Mouse (Mus musculus) lung, postnatal 0 days (tissue): ENCODE results near the gene Adam12. TPM values are rescaled to one million over a fixed set of nuclear protein-coding genes. Genes with fewer than 3 reads are reported as not detected.

Source experiments
- ATAC-seq: fragments of 200-750 bp; cut with Nextera tagmentation; 2 replicates; pipeline ENCODE4 v1.8.0; 2017; ENCODE audit warnings: moderate library complexity
- DNase-seq: peaks from one replicate; pipeline ENCODE4 v3.0.0-alpha.2; 2016; ENCODE audit warnings: low spot score
- H3K27ac ChIP-seq: fragments of 300-500 bp; sonication (generic); 2 replicates; pipeline ENCODE4 v1.5.1; 2014; ENCODE audit warnings: antibody characterized with exemption, mild to moderate bottlenecking, low read length, mixed read lengths
- H3K27me3 ChIP-seq: fragments of 300-500 bp; sonication (generic); replicated peaks from 2 replicates; pipeline ENCODE4 v1.6.1; 2014; ENCODE audit warnings: low read length, mixed read lengths; ENCODE audit not compliant: insufficient read depth
- H3K36me3 ChIP-seq: fragments of 300-500 bp; sonication (generic); 2 replicates; pipeline ENCODE4 v1.6.1; 2014; ENCODE audit warnings: low read length, mixed read lengths; ENCODE audit not compliant: insufficient read depth
- H3K4me1 ChIP-seq: fragments of 300-500 bp; sonication (generic); 2 replicates; pipeline ENCODE4 v1.6.1; 2014; ENCODE audit warnings: antibody characterized with exemption, low read depth, low read length, mixed read lengths; ENCODE audit not compliant: insufficient read depth
- H3K4me2 ChIP-seq: fragments of 300-500 bp; sonication (generic); replicated peaks from 2 replicates; pipeline ENCODE4 v1.6.1; 2014; ENCODE audit warnings: low read depth, mild to moderate bottlenecking, low read length, moderate library complexity, mixed read lengths
- H3K4me3 ChIP-seq: fragments of 300-500 bp; sonication (generic); 2 replicates; pipeline ENCODE4 v1.5.1; 2014; ENCODE audit warnings: low read depth, low read length
- H3K9ac ChIP-seq: fragments of 300-500 bp; sonication (generic); replicated peaks from 2 replicates; pipeline ENCODE4 v1.6.1; 2014; ENCODE audit warnings: low read depth, mild to moderate bottlenecking
- H3K9me3 ChIP-seq: fragments of 300-500 bp; sonication (generic); 2 replicates; pipeline ENCODE4 v1.6.1; 2016; ENCODE audit warnings: low read length, mixed read lengths
- CTCF ChIP-seq: IDR thresholded peaks from 2 replicates; pipeline ENCODE4 v1.5.1; 2016; ENCODE audit warnings: antibody characterized with exemption, mild to moderate bottlenecking
- EP300 ChIP-seq: IDR thresholded peaks from 2 replicates; pipeline ENCODE4 v1.6.1; 2016; ENCODE audit warnings: antibody characterized with exemption, mild to moderate bottlenecking, control low read depth
- WGBS: fragments of 180-500 bp; shearing (Covaris S2); extraction: QIAGEN DNeasy Blood & Tissue Kit; methylation state at CpG from one replicate; pipeline ENCODE4 v1.1.7; 2014; 5-methylcytosine and 5-hydroxymethylcytosine counted together
- polyA plus RNA-seq: library from polyadenylated mRNA; unstranded; fragments of >200 nt; fragmentation: Nextera tagmentation; extraction: Ambion mirVana; gene quantifications from 2 replicates; pipeline ENCODE4 v1.2.1, GENCODE M21; 2015

Adam12 gene
- polyA plus RNA-seq, 1 experiment from 2014 or later = 2.5 TPM

DNA sequence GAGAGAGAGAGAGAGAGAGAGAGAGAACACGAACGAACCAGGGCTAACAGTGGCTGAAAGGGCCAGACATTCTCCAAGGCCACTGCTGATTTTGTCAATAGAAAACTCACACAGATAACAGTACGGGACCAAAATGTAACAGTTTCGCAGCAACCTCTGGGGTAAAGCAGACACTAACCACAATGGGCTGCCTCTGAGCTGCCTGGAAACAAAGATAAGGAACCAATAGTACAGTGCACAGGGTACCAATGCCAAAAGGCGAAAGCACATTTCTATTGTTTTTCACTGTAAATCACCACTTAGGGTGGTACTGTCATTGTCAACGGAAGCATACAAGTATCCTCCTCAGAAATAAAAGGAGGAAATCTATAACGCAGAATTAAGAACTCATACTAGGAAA lies 72.3 kb downstream of the Adam12 start:
- peaks cover 4% of the 10 kb centered on the region; the same call in 1 of the 2 replicates for H3K4me1 ChIP-seq
- H3K27ac ChIP-seq = no peak overlapping the region
- ATAC-seq = no peak
- 66% methylated on average over 7 of the region's 7 CpGs for WGBS
- TF ChIP-seq EP300 (no peak), CTCF (no peak)
- no peak overlapping the region for H3K9ac ChIP-seq
- H3K9me3 ChIP-seq = no peaks in the 10 kb centered on the region
- DNase-seq = no peak
- H3K27me3 ChIP-seq = no peaks in the 10 kb centered on the region
- H3K4me3 ChIP-seq = no peak overlapping the region
- H3K36me3 ChIP-seq = no peaks in the 10 kb centered on the region
- no peak overlapping the region for H3K4me2 ChIP-seq

DNA sequence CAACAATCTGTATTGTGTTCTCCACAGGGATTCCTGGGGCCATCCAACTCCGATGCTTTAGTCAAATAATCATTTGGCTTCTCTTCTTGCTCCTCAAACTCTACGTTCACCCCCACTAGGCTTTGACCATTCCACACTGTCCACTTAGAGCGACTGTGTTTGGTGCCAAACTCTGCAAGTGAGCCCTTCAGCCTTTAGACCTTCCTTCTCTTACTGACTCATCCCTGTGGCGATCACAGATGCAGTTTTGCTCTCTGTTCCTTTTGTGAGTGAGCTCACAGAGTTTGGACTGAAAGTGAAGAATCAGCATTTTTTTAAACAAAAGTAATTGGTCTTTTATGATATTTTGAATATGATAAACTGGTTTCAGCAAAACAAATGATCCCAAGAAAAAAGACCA lies 80.6 kb downstream of the Adam12 start:
- no peak for DNase-seq
- WGBS = 79% methylated on average over 4 of the region's 4 CpGs
- Histone ChIP-seq H3K36me3 (no peaks in the 10 kb centered on the region), H3K4me1 (no peaks in the 10 kb centered on the region), H3K27me3 (no peaks in the 10 kb centered on the region), H3K4me3 (no peak overlapping the region), H3K9me3 (no peaks in the 10 kb centered on the region), H3K27ac (no peak overlapping the region), H3K4me2 (no peak overlapping the region), H3K9ac (no peak overlapping the region)
- ATAC-seq = no peak
- TF ChIP-seq CTCF (no peak), EP300 (no peak)

GRCm38 (mm10) chr7:134150305-134150704 lies 81.6 kb downstream of the Adam12 start:
- no peak overlapping the region for H3K9ac ChIP-seq
- H3K27ac ChIP-seq = no peak overlapping the region
- H3K4me3 ChIP-seq = no peak overlapping the region
- WGBS = 68% methylated on average over 8 of the region's 8 CpGs
- DNase-seq = no peak
- no peak for TF ChIP-seq EP300
- TF ChIP-seq CTCF = no peak
- no peak overlapping the region for H3K4me2 ChIP-seq
- no peaks in the 10 kb centered on the region for H3K27me3 ChIP-seq
- no peak for ATAC-seq
- H3K4me1 ChIP-seq = no peaks in the 10 kb centered on the region
- no peaks in the 10 kb centered on the region for H3K36me3 ChIP-seq
- no peaks in the 10 kb centered on the region for H3K9me3 ChIP-seq

- Histone ChIP-seq H3K4me3 (no peak overlapping the region), H3K36me3 (no peaks in the 10 kb centered on the region), H3K9ac (no peak overlapping the region), H3K4me2 (no peak overlapping the region), H3K27me3 (no peaks in the 10 kb centered on the region), H3K27ac (no peak overlapping the region), H3K4me1 (no peaks in the 10 kb centered on the region), H3K9me3 (no peaks in the 10 kb centered on the region)
- DNase-seq (no peak), ATAC-seq (no peak)
- WGBS = 64% methylated on average over 6 of the region's 6 CpGs
- no peak for TF ChIP-seq EP300
- no peak for TF ChIP-seq CTCF
Measured at GRCm38 (mm10) chr7:134149351-134149750, 82.6 kb downstream of the Adam12 start.

DNA sequence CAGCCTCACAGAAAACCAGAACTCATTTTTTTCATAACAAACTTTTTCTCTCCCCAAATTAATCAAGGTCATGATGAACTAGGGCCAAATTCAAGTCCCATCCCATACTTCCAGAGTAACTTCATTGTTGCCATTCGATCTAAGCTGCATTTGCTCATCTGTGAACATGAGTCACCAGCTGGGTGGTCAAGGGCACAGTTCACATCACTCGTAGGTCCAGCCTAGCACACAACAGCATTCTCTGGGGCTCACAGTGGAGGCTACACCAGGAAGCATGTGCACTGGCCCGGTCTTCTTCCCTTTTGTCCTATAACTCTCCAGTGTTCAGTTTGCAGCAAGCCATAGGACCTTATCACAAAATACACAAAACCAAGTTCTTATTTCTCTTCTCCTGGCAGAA lies 84.4 kb downstream of the Adam12 start:
- Histone ChIP-seq H3K27me3 (no peaks in the 10 kb centered on the region), H3K36me3 (no peaks in the 10 kb centered on the region), H3K4me1 (no peaks in the 10 kb centered on the region), H3K27ac (no peak overlapping the region), H3K4me2 (no peak overlapping the region), H3K4me3 (no peak overlapping the region), H3K9ac (no peak overlapping the region), H3K9me3 (no peaks in the 10 kb centered on the region)
- DNase-seq (no peak), ATAC-seq (no peak)
- 90% methylated on average over 3 of the region's 3 CpGs for WGBS
- TF ChIP-seq EP300 (no peak), CTCF (no peak)

- Histone ChIP-seq H3K27ac (no peak overlapping the region), H3K4me2 (no peak overlapping the region), H3K4me3 (no peak overlapping the region), H3K9me3 (no peaks in the 10 kb centered on the region), H3K4me1 (no peaks in the 10 kb centered on the region), H3K36me3 (no peaks in the 10 kb centered on the region), H3K27me3 (no peaks in the 10 kb centered on the region), H3K9ac (no peak overlapping the region)
- ATAC-seq (no peak), DNase-seq (no peak)
- TF ChIP-seq CTCF = no peak
- 97% methylated on average over 2 of the region's 2 CpGs for WGBS
Measured at GRCm38 (mm10) chr7:134146821-134147220, 85.1 kb downstream of the Adam12 start.

- ATAC-seq (no peak), DNase-seq (no peak)
- no peak overlapping the region for H3K27ac ChIP-seq
- 59% methylated on average over 9 of the region's 9 CpGs for WGBS
- H3K9me3 ChIP-seq = no peaks in the 10 kb centered on the region
- H3K27me3 ChIP-seq = no peaks in the 10 kb centered on the region
- no peak overlapping the region for H3K4me2 ChIP-seq
- no peak for TF ChIP-seq EP300
- TF ChIP-seq CTCF = no peak
- H3K9ac ChIP-seq = no peak overlapping the region
- no peaks in the 10 kb centered on the region for H3K36me3 ChIP-seq
- no peak overlapping the region for H3K4me3 ChIP-seq
- H3K4me1 ChIP-seq = no peaks in the 10 kb centered on the region
Measured at GRCm38 (mm10) chr7:134144111-134144510, 87.8 kb downstream of the Adam12 start.
